ENCODE assay signal across 30 mouse cellular contexts in genomic region chr8:30077726-30078125, GRCm38 (mm10).
"Had no signal": no experiment of that assay in that cellular context is flagged by ENCODE, and none has a peak within 500 bp of the region (broad histone marks: within the 10 kb centered on the region; RNA-seq: fewer than 3 reads in every experiment).

No protein-coding gene starts in this region.

- ATAC-seq: lung, postnatal 0 days; midbrain, embryonic 13.5 days; midbrain, embryonic 15.5 days; midbrain, embryonic 16.5 days had no signal

- H3K4me1 ChIP-seq: limb, embryonic 10.5 days; limb, embryonic 12.5 days; limb, embryonic 13.5 days; limb, embryonic 15.5 days; liver, embryonic 13.5 days; liver, embryonic 15.5 days; lung, embryonic 15.5 days; megakaryocyte, embryonic 14.5 days; midbrain, embryonic 10.5 days; midbrain, embryonic 12.5 days; midbrain, embryonic 13.5 days; midbrain, embryonic 15.5 days; neural tube, embryonic 12.5 days had no signal

- H3K4me3 ChIP-seq: left cerebral cortex, adult 2 months; limb, embryonic 10.5 days; limb, embryonic 12.5 days; limb, embryonic 13.5 days; limb, embryonic 15.5 days; liver, embryonic 13.5 days; liver, embryonic 15.5 days; lung, embryonic 15.5 days; megakaryocyte, embryonic 14.5 days; midbrain, embryonic 10.5 days; midbrain, embryonic 12.5 days; midbrain, embryonic 13.5 days; midbrain, embryonic 15.5 days; myocyte; neural tube, embryonic 12.5 days had no signal

- H3K9ac ChIP-seq: limb, embryonic 12.5 days; limb, embryonic 13.5 days; limb, embryonic 15.5 days; liver, embryonic 13.5 days; liver, embryonic 14.5 days; liver, embryonic 15.5 days; lung, embryonic 14.5 days; lung, embryonic 15.5 days; midbrain, embryonic 12.5 days; midbrain, embryonic 13.5 days; midbrain, embryonic 15.5 days; neural tube, embryonic 12.5 days had no signal

- H3K27ac ChIP-seq: left cerebral cortex, adult 2 months; limb, embryonic 10.5 days; limb, embryonic 12.5 days; limb, embryonic 13.5 days; limb, embryonic 15.5 days; liver, embryonic 13.5 days; liver, embryonic 14.5 days; liver, embryonic 15.5 days; lung, embryonic 15.5 days; macrophage; midbrain, embryonic 10.5 days; midbrain, embryonic 12.5 days; midbrain, embryonic 13.5 days; midbrain, embryonic 15.5 days; neural tube, embryonic 12.5 days had no signal

- H3K4me2 ChIP-seq: limb, embryonic 12.5 days; limb, embryonic 13.5 days; limb, embryonic 15.5 days; liver, embryonic 11.5 days; liver, embryonic 13.5 days; liver, embryonic 15.5 days; lung, embryonic 14.5 days; lung, embryonic 15.5 days; midbrain, embryonic 11.5 days; midbrain, embryonic 12.5 days; midbrain, embryonic 13.5 days; midbrain, embryonic 15.5 days; neural tube, embryonic 12.5 days had no signal

- H3K36me3 ChIP-seq: limb, embryonic 10.5 days; limb, embryonic 12.5 days; limb, embryonic 13.5 days; limb, embryonic 15.5 days; liver, embryonic 13.5 days; liver, embryonic 15.5 days; lung, embryonic 15.5 days; midbrain, embryonic 10.5 days; midbrain, embryonic 12.5 days; midbrain, embryonic 13.5 days; midbrain, embryonic 15.5 days; neural tube, embryonic 12.5 days had no signal

- DNase-seq: left cerebral cortex, postnatal 4 days; liver, embryonic 13.5 days; lung, adult 18-20 months; lung, adult 2 months; lung, embryonic 14.5 days; lung, postnatal 10 days; lung, postnatal 14 days; lung, postnatal 36 days; lung, postnatal 4 days; midbrain, embryonic 14.5 days had no signal

- H3K27me3 ChIP-seq: limb, embryonic 12.5 days; limb, embryonic 13.5 days; limb, embryonic 15.5 days; liver, embryonic 13.5 days; liver, embryonic 15.5 days; lung, embryonic 15.5 days; megakaryocyte, embryonic 14.5 days; midbrain, embryonic 12.5 days; midbrain, embryonic 13.5 days; midbrain, embryonic 15.5 days; neural tube, embryonic 12.5 days had no signal

- H3K9me3 ChIP-seq: limb, embryonic 10.5 days; limb, embryonic 12.5 days; limb, embryonic 13.5 days; limb, embryonic 15.5 days; liver, embryonic 13.5 days; liver, embryonic 15.5 days; lung, embryonic 15.5 days; megakaryocyte, embryonic 14.5 days; midbrain, embryonic 10.5 days; midbrain, embryonic 12.5 days; midbrain, embryonic 13.5 days; midbrain, embryonic 15.5 days; neural tube, embryonic 12.5 days had no signal
